Mouse (Mus musculus) embryonic facial prominence, embryonic 14.5 days (tissue): ENCODE data around the gene Zfp120. TPM values are rescaled to one million over a fixed set of nuclear protein-coding genes. Genes with fewer than 3 reads are reported as not detected.
"Not testable (repeated sequence)": the region's sequence is repeated elsewhere in the genome, so short reads cannot be mapped to it uniquely, and the experiment has no call there.

Experiments used
- ATAC-seq: fragments of 200-750 bp; cut with Nextera tagmentation; 2 replicates; pipeline ENCODE4 v1.8.0; 2017; ENCODE audit warnings: low read depth, moderate number of reproducible peaks, moderate TSS enrichment
- DNase-seq: peaks from one replicate; pipeline ENCODE4 v3.0.0-alpha.2; 2015; ENCODE audit warnings: low spot score
- H3K27ac ChIP-seq: fragments of 300-500 bp; sonication (generic); replicated peaks from 2 replicates; pipeline ENCODE4 v1.5.1; 2014; ENCODE audit warnings: low read depth, mild to moderate bottlenecking, low read length, moderate library complexity
- H3K27me3 ChIP-seq: fragments of 300-500 bp; sonication (generic); replicated peaks from 2 replicates; pipeline ENCODE4 v1.6.1; 2014; ENCODE audit warnings: low read length; ENCODE audit not compliant: control insufficient read depth, insufficient read depth
- H3K36me3 ChIP-seq: fragments of 300-500 bp; sonication (generic); 2 replicates; pipeline ENCODE4 v1.6.1; 2014; ENCODE audit warnings: low read length, mixed read lengths; ENCODE audit not compliant: control insufficient read depth, insufficient read depth
- H3K4me1 ChIP-seq: fragments of 300-500 bp; sonication (generic); 2 replicates; pipeline ENCODE4 v1.6.1; 2014; ENCODE audit warnings: antibody characterized with exemption, low read length; ENCODE audit not compliant: control insufficient read depth, insufficient read depth
- H3K4me2 ChIP-seq: fragments of 300-500 bp; sonication (generic); 2 replicates; pipeline ENCODE4 v1.6.1; 2014; ENCODE audit warnings: low read depth, mild to moderate bottlenecking, low read length, moderate library complexity, mixed read lengths
- H3K4me3 ChIP-seq: fragments of 300-500 bp; sonication (generic); 2 replicates; pipeline ENCODE4 v1.5.1; 2014; ENCODE audit warnings: low read depth, mild to moderate bottlenecking, low read length
- H3K9ac ChIP-seq: fragments of 300-500 bp; sonication (generic); 2 replicates; pipeline ENCODE4 v1.6.1; 2014; ENCODE audit warnings: low read depth, mild to moderate bottlenecking, low read length, moderate library complexity, mixed read lengths
- H3K9me3 ChIP-seq: fragments of 300-500 bp; sonication (generic); 2 replicates; pipeline ENCODE4 v1.6.1; 2016; ENCODE audit warnings: low read length; ENCODE audit not compliant: control insufficient read depth
- WGBS: fragments of 180-500 bp; shearing (Covaris S2); extraction: QIAGEN DNeasy Blood & Tissue Kit; methylation state at CpG from one replicate; pipeline ENCODE4 v1.1.7; 2014; 5-methylcytosine and 5-hydroxymethylcytosine counted together
- polyA plus RNA-seq: library from polyadenylated mRNA; unstranded; fragments of >200 nt; fragmentation: Nextera tagmentation; extraction: Ambion mirVana; gene quantifications from 2 replicates; pipeline ENCODE4 v1.2.1, GENCODE M21; 2014

Gene Zfp120
- polyA plus RNA-seq, 1 experiment from 2014 or later: 8.2 TPM

- Histone ChIP-seq H3K4me3 (no peak overlapping the region), H3K9ac (no peak overlapping the region), H3K36me3 (peaks cover 31% of the 10 kb centered on the region), H3K27me3 (no peaks in the 10 kb centered on the region), H3K9me3 (peaks cover 37% of the 10 kb centered on the region), H3K4me2 (no peak overlapping the region), H3K27ac (no peak overlapping the region), H3K4me1 (no peaks in the 10 kb centered on the region)
- WGBS: 88% methylated on average over 10 of the region's 10 CpGs
- ATAC-seq (no peak), DNase-seq (no peak)
Measured at GRCm38 (mm10) chr2:150111247-150111912, 25.1 kb downstream of the Zfp120 start.

- H3K4me3 ChIP-seq, H3K9me3 ChIP-seq, H3K4me2 ChIP-seq, H3K27ac ChIP-seq, ATAC-seq, H3K4me1 ChIP-seq, H3K36me3 ChIP-seq, H3K9ac ChIP-seq, H3K27me3 ChIP-seq: not testable (repeated sequence)
- WGBS: 20% methylated on average over 2 of the region's 2 CpGs
- DNase-seq: peak; percentile 78
Measured at GRCm38 (mm10) chr2:150099618-150100017, 36.9 kb downstream of the Zfp120 start.

Other genes starting within 250 kb of the Zfp120 start
- gene Gm10770, start 43.0 kb upstream of the Zfp120 start, polyA plus RNA-seq: not detected in 2 replicates
- gene Gm14139, start 45.0 kb upstream of the Zfp120 start, polyA plus RNA-seq: not detected in 2 replicates
- gene Zfp937, start 81.4 kb upstream of the Zfp120 start, polyA plus RNA-seq: 7.3 and 7.7 TPM in 2 replicates
- 2.2 and 3.8 TPM in 2 replicates for gene Gm21994, start 118.9 kb upstream of the Zfp120 start, polyA plus RNA-seq
- gene Gm14124, start 120.8 kb upstream of the Zfp120 start, polyA plus RNA-seq: not detected in 2 replicates
- gene Gm10130, start 187.0 kb upstream of the Zfp120 start, polyA plus RNA-seq: 2.5 and 3.3 TPM in 2 replicates
- 6.6 and 7.6 TPM in 2 replicates for gene 3300002I08Rik, start 226.1 kb upstream of the Zfp120 start, polyA plus RNA-seq